Mouse (Mus musculus): Measurements from ENCODE around the gene Fer. TPM values are rescaled to one million over a fixed set of nuclear protein-coding genes. Genes with fewer than 3 reads are reported as not detected.
A peak's percentile ranks its signal among the peaks of the same experiment; 100 is the strongest.

Gene Fer
- polyA plus RNA-seq, 1 experiment from 2014 or later = 33.2 TPM

GRCm38 (mm10) chr17:63978794-63979571 is 116.1 kb downstream of the Fer start:
- Histone ChIP-seq H3K4me1 (ENCODE audit: control insufficient read depth, insufficient read depth, low read length) (no peaks in the 10 kb centered on the region), H3K9ac (ENCODE audit: low read length) (no peak overlapping the region), H3K4me3 (ENCODE audit: low read depth, low read length) (no peak overlapping the region), H3K4me2 (no peak overlapping the region), H3K36me3 (ENCODE audit: control insufficient read depth, insufficient read depth, low read length) (no peaks in the 10 kb centered on the region), H3K9me3 (ENCODE audit: control insufficient read depth, low read length) (no peaks in the 10 kb centered on the region), H3K27me3 (ENCODE audit: control insufficient read depth, insufficient read depth, low read length) (no peaks in the 10 kb centered on the region), H3K27ac (ENCODE audit: low read depth, low read length) (no peak overlapping the region)
- DNase-seq (ENCODE audit: low spot score, missing footprints) (no peak), ATAC-seq (ENCODE audit: low FRiP score) (no peak)
- WGBS = 91% methylated on average over 4 of the region's 4 CpGs

- Histone ChIP-seq H3K9ac (ENCODE audit: low read length) (no peak overlapping the region), H3K4me1 (ENCODE audit: control insufficient read depth, insufficient read depth, low read length) (no peaks in the 10 kb centered on the region), H3K27ac (ENCODE audit: low read depth, low read length) (no peak overlapping the region), H3K4me3 (ENCODE audit: low read depth, low read length) (no peak overlapping the region), H3K36me3 (ENCODE audit: control insufficient read depth, insufficient read depth, low read length) (no peaks in the 10 kb centered on the region), H3K27me3 (ENCODE audit: control insufficient read depth, insufficient read depth, low read length) (no peaks in the 10 kb centered on the region), H3K4me2 (no peak overlapping the region), H3K9me3 (ENCODE audit: control insufficient read depth, low read length) (no peaks in the 10 kb centered on the region)
- WGBS = 92% methylated on average over 3 of the region's 3 CpGs
- ATAC-seq (ENCODE audit: low FRiP score) (no peak), DNase-seq (ENCODE audit: low spot score, missing footprints) (no peak)
Measured at GRCm38 (mm10) chr17:63980167-63980566, 117.3 kb downstream of the Fer start.

- Histone ChIP-seq H3K9me3 (ENCODE audit: control insufficient read depth, low read length) (no peaks in the 10 kb centered on the region), H3K9ac (ENCODE audit: low read length) (no peak overlapping the region), H3K27ac (ENCODE audit: low read depth, low read length) (no peak overlapping the region), H3K4me1 (ENCODE audit: control insufficient read depth, insufficient read depth, low read length) (no peaks in the 10 kb centered on the region), H3K4me3 (ENCODE audit: low read depth, low read length) (no peak overlapping the region), H3K4me2 (no peak overlapping the region), H3K36me3 (ENCODE audit: control insufficient read depth, insufficient read depth, low read length) (no peaks in the 10 kb centered on the region), H3K27me3 (ENCODE audit: control insufficient read depth, insufficient read depth, low read length) (no peaks in the 10 kb centered on the region)
- peak; percentile 12 for DNase-seq (ENCODE audit: low spot score, missing footprints)
- no peak for ATAC-seq (ENCODE audit: low FRiP score)
- WGBS = 78% methylated on average over 2 of the region's 2 CpGs
Measured at GRCm38 (mm10) chr17:63988710-63989109, 125.8 kb downstream of the Fer start.

GRCm38 (mm10) chr17:63991160-63991559 is 128.3 kb downstream of the Fer start:
- no peak overlapping the region for H3K27ac ChIP-seq (ENCODE audit: low read depth, low read length)
- no peak for ATAC-seq (ENCODE audit: low FRiP score)
- no peak overlapping the region for H3K9ac ChIP-seq (ENCODE audit: low read length)
- H3K4me1 ChIP-seq (ENCODE audit: control insufficient read depth, insufficient read depth, low read length) = no peaks in the 10 kb centered on the region
- WGBS = 95% methylated on average over 3 of the region's 3 CpGs
- no peak overlapping the region for H3K4me2 ChIP-seq
- no peaks in the 10 kb centered on the region for H3K36me3 ChIP-seq (ENCODE audit: control insufficient read depth, insufficient read depth, low read length)
- H3K4me3 ChIP-seq (ENCODE audit: low read depth, low read length) = no peak overlapping the region
- no peaks in the 10 kb centered on the region for H3K27me3 ChIP-seq (ENCODE audit: control insufficient read depth, insufficient read depth, low read length)
- H3K9me3 ChIP-seq (ENCODE audit: control insufficient read depth, low read length) = no peaks in the 10 kb centered on the region
- DNase-seq (ENCODE audit: low spot score, missing footprints) = no peak

GRCm38 (mm10) chr17:63995921-63996320 is 133.1 kb downstream of the Fer start:
- 96% methylated on average over 1 of the region's 1 CpGs for WGBS
- H3K9ac ChIP-seq (ENCODE audit: low read length) = no peak overlapping the region
- DNase-seq (ENCODE audit: low spot score, missing footprints) (peak; percentile 78), ATAC-seq (ENCODE audit: low FRiP score) (no peak)
- H3K27me3 ChIP-seq (ENCODE audit: control insufficient read depth, insufficient read depth, low read length) = no peaks in the 10 kb centered on the region
- no peaks in the 10 kb centered on the region for H3K4me1 ChIP-seq (ENCODE audit: control insufficient read depth, insufficient read depth, low read length)
- H3K9me3 ChIP-seq (ENCODE audit: control insufficient read depth, low read length) = no peaks in the 10 kb centered on the region
- H3K36me3 ChIP-seq (ENCODE audit: control insufficient read depth, insufficient read depth, low read length) = no peaks in the 10 kb centered on the region
- H3K4me2 ChIP-seq = no peak overlapping the region
- no peak overlapping the region for H3K4me3 ChIP-seq (ENCODE audit: low read depth, low read length)
- H3K27ac ChIP-seq (ENCODE audit: low read depth, low read length) = no peak overlapping the region

- no peaks in the 10 kb centered on the region for H3K9me3 ChIP-seq (ENCODE audit: control insufficient read depth, low read length)
- 90% methylated on average over 6 of the region's 6 CpGs for WGBS
Measured at GRCm38 (mm10) chr17:63997643-63998042, 134.8 kb downstream of the Fer start.

GRCm38 (mm10) chr17:64003444-64003843 is 140.6 kb downstream of the Fer start:
- 83% methylated on average over 13 of the region's 13 CpGs for whole genome bisulfite sequencing
- Histone ChIP-seq H3K9me3 (ENCODE audit: control insufficient read depth, low read length) (no peaks in the 10 kb centered on the region), H3K9ac (ENCODE audit: low read length) (no peak overlapping the region), H3K4me1 (ENCODE audit: control insufficient read depth, insufficient read depth, low read length) (no peaks in the 10 kb centered on the region), H3K27ac (ENCODE audit: low read depth, low read length) (no peak overlapping the region), H3K27me3 (ENCODE audit: control insufficient read depth, insufficient read depth, low read length) (no peaks in the 10 kb centered on the region), H3K36me3 (ENCODE audit: control insufficient read depth, insufficient read depth, low read length) (no peaks in the 10 kb centered on the region), H3K4me2 (no peak overlapping the region), H3K4me3 (ENCODE audit: low read depth, low read length) (no peak overlapping the region)
- ATAC-seq (ENCODE audit: low FRiP score) (no peak), DNase-seq (ENCODE audit: low spot score, missing footprints) (no peak)

More at GRCm38 (mm10) chr17:63997643-63998042, 134.8 kb downstream of the Fer start:
- peak; percentile 83 for DNase-seq (ENCODE audit: low spot score, missing footprints)
- no peak overlapping the region for H3K9ac ChIP-seq (ENCODE audit: low read length)
- no peak overlapping the region for H3K4me2 ChIP-seq
- no peak overlapping the region for H3K27ac ChIP-seq (ENCODE audit: low read depth, low read length)
- H3K4me1 ChIP-seq (ENCODE audit: control insufficient read depth, insufficient read depth, low read length) = no peaks in the 10 kb centered on the region
- no peak for ATAC-seq (ENCODE audit: low FRiP score)
- no peaks in the 10 kb centered on the region for H3K36me3 ChIP-seq (ENCODE audit: control insufficient read depth, insufficient read depth, low read length)
- no peak overlapping the region for H3K4me3 ChIP-seq (ENCODE audit: low read depth, low read length)
- no peaks in the 10 kb centered on the region for H3K27me3 ChIP-seq (ENCODE audit: control insufficient read depth, insufficient read depth, low read length)

- no peaks in the 10 kb centered on the region for H3K4me1 ChIP-seq (ENCODE audit: control insufficient read depth, insufficient read depth, low read length)
- no peaks in the 10 kb centered on the region for H3K9me3 ChIP-seq (ENCODE audit: control insufficient read depth, low read length)
- H3K4me3 ChIP-seq (ENCODE audit: low read depth, low read length) = no peak overlapping the region
- H3K36me3 ChIP-seq (ENCODE audit: control insufficient read depth, insufficient read depth, low read length) = no peaks in the 10 kb centered on the region
- H3K27ac ChIP-seq (ENCODE audit: low read depth, low read length) = no peak overlapping the region
- H3K27me3 ChIP-seq (ENCODE audit: control insufficient read depth, insufficient read depth, low read length) = no peaks in the 10 kb centered on the region
- no peak overlapping the region for H3K9ac ChIP-seq (ENCODE audit: low read length)
- DNase-seq (ENCODE audit: low spot score, missing footprints) (peak; percentile 10), ATAC-seq (ENCODE audit: low FRiP score) (no peak)
- H3K4me2 ChIP-seq = no peak overlapping the region
- 85% methylated on average over 4 of the region's 4 CpGs for WGBS
Measured at GRCm38 (mm10) chr17:64005575-64006249, 142.8 kb downstream of the Fer start.

GRCm38 (mm10) chr17:64016606-64017005 is 153.7 kb downstream of the Fer start:
- WGBS = 93% methylated on average over 4 of the region's 4 CpGs
- H3K9ac ChIP-seq (ENCODE audit: low read length) = no peak overlapping the region
- H3K9me3 ChIP-seq (ENCODE audit: control insufficient read depth, low read length) = no peaks in the 10 kb centered on the region
- H3K4me3 ChIP-seq (ENCODE audit: low read depth, low read length) = no peak overlapping the region
- H3K4me2 ChIP-seq = no peak overlapping the region
- H3K27me3 ChIP-seq (ENCODE audit: control insufficient read depth, insufficient read depth, low read length) = no peaks in the 10 kb centered on the region
- H3K36me3 ChIP-seq (ENCODE audit: control insufficient read depth, insufficient read depth, low read length) = no peaks in the 10 kb centered on the region
- no peak for DNase-seq (ENCODE audit: low spot score, missing footprints)
- H3K4me1 ChIP-seq (ENCODE audit: control insufficient read depth, insufficient read depth, low read length) = no peaks in the 10 kb centered on the region; the same call in 1 of the 2 replicates
- no peak overlapping the region for H3K27ac ChIP-seq (ENCODE audit: low read depth, low read length)
- no peak for ATAC-seq (ENCODE audit: low FRiP score)
